Mouse (Mus musculus): Measurements from ENCODE around the gene Gm21974. TPM values are rescaled to one million over a fixed set of nuclear protein-coding genes. Genes with fewer than 3 reads are reported as not detected.
"Not testable (repeated sequence)": the region's sequence is repeated elsewhere in the genome, so short reads cannot be mapped to it uniquely, and the experiment has no call there.

The Gm21974 gene
- polyA plus RNA-seq, 1 experiment from 2014 or later: not detected

GRCm38 (mm10) chr7:127912190-127912871, 17.1 kb upstream of the Gm21974 start, which contains the start of gene Kat8:
Gene Kat8, plus strand, starts transcription at chr7:127912516.
- H3K4me1 ChIP-seq (replicated peaks): peaks cover 15% of the 10 kb centered on the region
- H3K36me3 ChIP-seq: peaks cover 47% of the 10 kb centered on the region
- H3K9ac ChIP-seq: peak within 1 kb of the TSS; percentile 86
- H3K9me3 ChIP-seq: no peaks in the 10 kb centered on the region
- H3K4me3 ChIP-seq: peak within 1 kb of the TSS; percentile 91
- peak within 1 kb of the TSS; percentile 69 for H3K4me2 ChIP-seq
- H3K27me3 ChIP-seq: no peaks in the 10 kb centered on the region
- whole genome bisulfite sequencing: 1% methylated on average over 40 of the region's 40 CpGs
- peak; percentile 94 for ATAC-seq (ENCODE audit: low read depth)
- H3K27ac ChIP-seq (replicated peaks): peak within 1 kb of the TSS; percentile 86

- H3K4me1 ChIP-seq (replicated peaks): peaks cover 30% of the 10 kb centered on the region
- H3K27me3 ChIP-seq: no peaks in the 10 kb centered on the region
- H3K4me3 ChIP-seq: no peak overlapping the region
- WGBS: 94% methylated on average over 4 of the region's 4 CpGs
- no peak for ATAC-seq (ENCODE audit: low read depth)
- H3K9ac ChIP-seq: no peak overlapping the region
- no peak overlapping the region for H3K27ac ChIP-seq (replicated peaks)
- H3K4me2 ChIP-seq: no peak overlapping the region
- no peaks in the 10 kb centered on the region for H3K9me3 ChIP-seq
- H3K36me3 ChIP-seq: peaks cover 44% of the 10 kb centered on the region
Measured at GRCm38 (mm10) chr7:127908656-127909055, 13.4 kb upstream of the Gm21974 start.

GRCm38 (mm10) chr7:127907939-127908338, 12.7 kb upstream of the Gm21974 start:
- Histone ChIP-seq H3K4me1 (replicated peaks) (peaks cover 24% of the 10 kb centered on the region), H3K27me3 (no peaks in the 10 kb centered on the region), H3K27ac (replicated peaks) (no peak overlapping the region), H3K36me3 (peaks cover 44% of the 10 kb centered on the region), H3K4me3 (no peak overlapping the region), H3K9me3 (no peaks in the 10 kb centered on the region), H3K9ac (no peak overlapping the region), H3K4me2 (no peak overlapping the region)
- 91% methylated on average over 12 of the region's 12 CpGs for WGBS
- ATAC-seq (ENCODE audit: low read depth): no peak

GRCm38 (mm10) chr7:127903971-127904796, 8.9 kb upstream of the Gm21974 start, which contains the start of gene Bckdk:
Gene Bckdk, plus strand, starts transcription at chr7:127904082.
- 6% methylated on average over 38 of the region's 38 CpGs for WGBS
- H3K4me2 ChIP-seq: peak within 1 kb of the TSS; percentile 83
- H3K9ac ChIP-seq: peak within 1 kb of the TSS; percentile 87
- H3K27me3 ChIP-seq: no peaks in the 10 kb centered on the region
- H3K9me3 ChIP-seq: no peaks in the 10 kb centered on the region
- H3K4me1 ChIP-seq (replicated peaks): peaks cover 15% of the 10 kb centered on the region
- H3K4me3 ChIP-seq: peak within 1 kb of the TSS; percentile 66
- ATAC-seq (ENCODE audit: low read depth): peak; percentile 94
- peak within 1 kb of the TSS; percentile 88 for H3K27ac ChIP-seq (replicated peaks)
- peaks cover 40% of the 10 kb centered on the region for H3K36me3 ChIP-seq

GRCm38 (mm10) chr7:127901772-127902171, 6.5 kb upstream of the Gm21974 start:
- H3K27me3 ChIP-seq: no peaks in the 10 kb centered on the region
- WGBS: 79% methylated on average over 2 of the region's 2 CpGs
- peaks cover 15% of the 10 kb centered on the region for H3K4me1 ChIP-seq (replicated peaks)
- no peak overlapping the region for H3K4me2 ChIP-seq
- no peak for ATAC-seq (ENCODE audit: low read depth)
- no peak overlapping the region for H3K9ac ChIP-seq
- H3K27ac ChIP-seq (replicated peaks): no peak overlapping the region
- H3K36me3 ChIP-seq: peaks cover 15% of the 10 kb centered on the region
- no peak overlapping the region for H3K4me3 ChIP-seq
- H3K9me3 ChIP-seq: no peaks in the 10 kb centered on the region

GRCm38 (mm10) chr7:127899997-127900396, 4.7 kb upstream of the Gm21974 start:
- Histone ChIP-seq H3K9me3 (no peaks in the 10 kb centered on the region), H3K9ac (no peak overlapping the region), H3K4me1 (replicated peaks) (peaks cover 11% of the 10 kb centered on the region), H3K4me2 (no peak overlapping the region), H3K27me3 (no peaks in the 10 kb centered on the region), H3K27ac (replicated peaks) (no peak overlapping the region), H3K36me3 (no peaks in the 10 kb centered on the region), H3K4me3 (no peak overlapping the region)
- ATAC-seq (ENCODE audit: low read depth): no peak
- 49% methylated on average over 7 of the region's 7 CpGs for WGBS

- Histone ChIP-seq H3K27me3 (no peaks in the 10 kb centered on the region), H3K9me3 (no peaks in the 10 kb centered on the region), H3K4me1 (replicated peaks) (peaks cover 11% of the 10 kb centered on the region), H3K4me2 (no peak overlapping the region), H3K36me3 (peaks cover 3% of the 10 kb centered on the region; the same call in 1 of the 2 replicates), H3K27ac (replicated peaks) (no peak overlapping the region), H3K4me3 (no peak overlapping the region), H3K9ac (no peak overlapping the region)
- 39% methylated on average over 10 of the region's 10 CpGs for WGBS
- no peak for ATAC-seq (ENCODE audit: low read depth)
Measured at GRCm38 (mm10) chr7:127898179-127898956, 3.1 kb upstream of the Gm21974 start.

GRCm38 (mm10) chr7:127897542-127897941, 2.3 kb upstream of the Gm21974 start:
- Histone ChIP-seq H3K27ac (replicated peaks) (no peak overlapping the region), H3K27me3 (no peaks in the 10 kb centered on the region), H3K4me3 (no peak overlapping the region), H3K4me1 (replicated peaks) (peaks cover 11% of the 10 kb centered on the region), H3K9ac (no peak overlapping the region), H3K9me3 (no peaks in the 10 kb centered on the region), H3K36me3 (peaks cover 12% of the 10 kb centered on the region), H3K4me2 (no peak overlapping the region)
- 94% methylated on average over 7 of the region's 7 CpGs for WGBS
- ATAC-seq (ENCODE audit: low read depth): no peak

- H3K4me1 ChIP-seq (replicated peaks): peaks cover 11% of the 10 kb centered on the region
- no peaks in the 10 kb centered on the region for H3K9me3 ChIP-seq
- no peak overlapping the region for H3K27ac ChIP-seq (replicated peaks)
- no peak overlapping the region for H3K4me3 ChIP-seq
- WGBS: 56% methylated on average over 13 of the region's 13 CpGs
- no peaks in the 10 kb centered on the region for H3K27me3 ChIP-seq
- peaks cover 21% of the 10 kb centered on the region for H3K36me3 ChIP-seq
- no peak for ATAC-seq (ENCODE audit: low read depth)
- no peak overlapping the region for H3K9ac ChIP-seq
- H3K4me2 ChIP-seq: no peak overlapping the region
Measured at GRCm38 (mm10) chr7:127896384-127896783, 1.1 kb upstream of the Gm21974 start.

GRCm38 (mm10) chr7:127895891-127896290, 637 bp upstream of the Gm21974 start:
- not testable (repeated sequence) for H3K27me3 ChIP-seq; H3K9me3 ChIP-seq; H3K27ac ChIP-seq (replicated peaks); H3K9ac ChIP-seq
- H3K4me1 ChIP-seq (replicated peaks): peaks cover 11% of the 10 kb centered on the region
- peak overlapping the region; percentile 65 for H3K4me3 ChIP-seq
- H3K36me3 ChIP-seq: peaks cover 25% of the 10 kb centered on the region
- peak; percentile 22 for ATAC-seq (ENCODE audit: low read depth)
- peak overlapping the region; percentile 84 for H3K4me2 ChIP-seq
- WGBS: 63% methylated on average over 7 of the region's 7 CpGs

GRCm38 (mm10) chr7:127894480-127894879, 774 bp downstream of the Gm21974 start:
- Histone ChIP-seq H3K9me3 (no peaks in the 10 kb centered on the region), H3K4me3 (peak overlapping the region; percentile 65), H3K36me3 (peaks cover 38% of the 10 kb centered on the region), H3K27me3 (no peaks in the 10 kb centered on the region), H3K9ac (peak overlapping the region; percentile 80), H3K27ac (replicated peaks) (no peak overlapping the region), H3K4me1 (replicated peaks) (peaks cover 11% of the 10 kb centered on the region), H3K4me2 (peak overlapping the region; percentile 84)
- 88% methylated on average over 5 of the region's 5 CpGs for WGBS
- ATAC-seq (ENCODE audit: low read depth): no peak

GRCm38 (mm10) chr7:127890798-127891197, 4.5 kb downstream of the Gm21974 start, which contains the start of gene Prss53:
Gene Prss53, minus strand, starts transcription at chr7:127890970.
- ATAC-seq (ENCODE audit: low read depth): no peak
- H3K9me3 ChIP-seq: no peaks in the 10 kb centered on the region
- H3K36me3 ChIP-seq: peaks cover 74% of the 10 kb centered on the region
- H3K27me3 ChIP-seq: no peaks in the 10 kb centered on the region
- no peak within 1 kb of the TSS for H3K27ac ChIP-seq (replicated peaks)
- H3K4me1 ChIP-seq (replicated peaks): peaks cover 22% of the 10 kb centered on the region
- 44% methylated on average over 4 of the region's 4 CpGs for WGBS
- no peak within 1 kb of the TSS for H3K4me3 ChIP-seq
- H3K4me2 ChIP-seq: no peak within 1 kb of the TSS
- no peak within 1 kb of the TSS for H3K9ac ChIP-seq
